Mouse (Mus musculus): ENCODE data around the gene Dazap1.

GRCm38 (mm10) chr10:80259861-80260641 lies 1.2 kb upstream of the Dazap1 start:
- TF ChIP-seq CTCF (IDR thresholded peaks at IDR 0.05; ENCODE audit: extremely low read depth, insufficient read depth, insufficient read length, insufficient replicate concordance): no peak
- no peak for TF ChIP-seq POLR2A (IDR thresholded peaks at IDR 0.05; ENCODE audit: low read depth, low read length)

Data from spleen, adult 2 months (tissue).